20 mouse cellular contexts compared by ENCODE assay signal in the genomic region with DNA sequence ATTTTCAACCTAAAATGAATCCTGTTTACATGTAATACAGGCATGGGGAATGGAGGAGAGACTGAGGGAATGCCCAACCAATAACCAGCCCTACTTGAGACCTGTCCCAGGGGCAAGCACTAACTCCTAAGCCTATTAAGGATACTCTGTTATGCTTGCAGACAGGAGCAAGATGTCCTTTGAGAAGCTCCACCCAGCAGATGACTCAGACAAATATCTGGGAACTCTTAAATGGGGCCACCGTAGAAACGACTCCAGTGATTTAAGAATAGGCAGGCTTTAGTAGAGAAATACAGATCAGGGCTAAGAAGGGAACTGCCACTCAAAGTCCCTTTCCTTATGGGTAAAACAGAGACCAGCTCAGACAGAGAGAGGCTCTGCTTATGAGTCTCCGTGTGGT.
DNase-seq lines count a peak whose midpoint lies in the region; ATAC-seq and TF ChIP-seq lines count a peak whose summit lies in the region.
"Had no signal": no experiment of that assay in that cellular context is flagged by ENCODE, and none has a peak within 500 bp of the region (broad histone marks: within the 10 kb centered on the region; RNA-seq: fewer than 3 reads in every experiment).

No protein-coding gene starts in this region.

- H3K27ac ChIP-seq in heart, adult 2 months, result peak overlapping the region; percentile 31; the same call in 1 of the 2 replicates
- H3K27ac ChIP-seq in lung, embryonic 15.5 days, result 0 out of 2 replicates have a peak overlapping the region, but pooled peaks have one; percentile 37
- H3K27ac ChIP-seq: embryonic facial prominence, embryonic 13.5 days; forebrain, embryonic 12.5 days; hindbrain, embryonic 12.5 days had no signal

- TF ChIP-seq CTCF in heart, adult 2 months (IDR thresholded peaks at IDR 0.05), result no peak
- no peak for TF ChIP-seq CTCF in lung, adult 2 months (IDR thresholded peaks at IDR 0.05; ENCODE audit: insufficient read depth, low read length)

- TF ChIP-seq EP300 in heart, adult 2 months (IDR thresholded peaks at IDR 0.05; ENCODE audit: insufficient read depth, low read depth, low read length), result no peak

- H3K4me3 ChIP-seq in heart, adult 2 months, result no peak overlapping the region
- no peak overlapping the region for H3K4me3 ChIP-seq in lung, embryonic 15.5 days
- H3K4me3 ChIP-seq in lung, adult 2 months (replicated peaks; ENCODE audit: extremely low read depth, low read depth, low read length), result no peak overlapping the region
- H3K4me3 ChIP-seq: embryonic facial prominence, embryonic 13.5 days; forebrain, embryonic 12.5 days; hindbrain, embryonic 12.5 days had no signal

- DNase-seq in gastrocnemius, adult 18-20 months (ENCODE audit: low spot score), result peak; percentile 54
- no peak for DNase-seq in gastrocnemius, postnatal 25 days
- DNase-seq in heart, adult 2 months, result peak in 1 of 2 experiments; percentile 14
- no peak for DNase-seq in heart, postnatal 25 days (ENCODE audit: low spot score)
- DNase-seq in lung, adult 2 months, result no peak
- peak; percentile 68 for DNase-seq in skeletal muscle tissue, adult 2 months (ENCODE audit: low read depth, low spot score)
- DNase-seq in cerebellum, postnatal 10 days, result no peak
- DNase-seq: adrenal gland, postnatal 10 days; cerebellum, adult 11-12 months; cerebellum, adult 9-10 months; cerebellum, postnatal 36 days; kidney, adult 9 months had no signal

- H3K27me3 ChIP-seq in heart, adult 2 months (ENCODE audit: control insufficient read depth, insufficient read depth, low read length), result no peaks in the 10 kb centered on the region
- H3K27me3 ChIP-seq in lung, embryonic 15.5 days, result no peaks in the 10 kb centered on the region
- H3K27me3 ChIP-seq: embryonic facial prominence, embryonic 13.5 days; forebrain, embryonic 12.5 days; hindbrain, embryonic 12.5 days had no signal

- H3K4me2 ChIP-seq in lung, embryonic 15.5 days, result no peak overlapping the region
- H3K4me2 ChIP-seq: embryonic facial prominence, embryonic 13.5 days; forebrain, embryonic 12.5 days; hindbrain, embryonic 12.5 days had no signal

- H3K36me3 ChIP-seq in heart, adult 2 months (ENCODE audit: control insufficient read depth, insufficient read depth, low read length), result no peaks in the 10 kb centered on the region; the same call in none of the 2 replicates
- no peaks in the 10 kb centered on the region for H3K36me3 ChIP-seq in lung, embryonic 15.5 days
- H3K36me3 ChIP-seq: embryonic facial prominence, embryonic 13.5 days; forebrain, embryonic 12.5 days; hindbrain, embryonic 12.5 days had no signal

- 44% methylated on average over 3 of the region's 3 CpGs for WGBS in heart, adult 2 months
- 57% methylated on average over 3 of the region's 3 CpGs for WGBS in lung, embryonic 15.5 days
- 51% methylated on average over 3 of the region's 3 CpGs for WGBS in lung, adult 2 months

- H3K9ac ChIP-seq in heart, adult 2 months (ENCODE audit: low read depth, low read length), result no peak overlapping the region
- H3K9ac ChIP-seq in lung, embryonic 15.5 days, result no peak overlapping the region
- H3K9ac ChIP-seq: embryonic facial prominence, embryonic 13.5 days; forebrain, embryonic 12.5 days; hindbrain, embryonic 12.5 days had no signal

- intact Hi-C loops in heart, adult 2 months (cut with DNase I), result loop anchor here (5.0 kb wide), 1 partner anchor 116 kb away; no protein-coding TSS in a partner anchor
- intact Hi-C loops in heart, postnatal 25 days (cut with DNase I), result loop anchor here (10.0 kb wide), 1 partner anchor 114 kb away; no protein-coding TSS in a partner anchor

- peaks cover 25% of the 10 kb centered on the region for H3K4me1 ChIP-seq in heart, adult 2 months (ENCODE audit: control insufficient read depth, insufficient read depth, low read length)
- peaks cover 56% of the 10 kb centered on the region for H3K4me1 ChIP-seq in lung, embryonic 15.5 days
- peaks cover 18% of the 10 kb centered on the region for H3K4me1 ChIP-seq in lung, adult 2 months (ENCODE audit: control insufficient read depth, insufficient read depth, low read length)

- H3K9me3 ChIP-seq in lung, embryonic 15.5 days, result no peaks in the 10 kb centered on the region
- H3K9me3 ChIP-seq: embryonic facial prominence, embryonic 13.5 days; forebrain, embryonic 12.5 days; hindbrain, embryonic 12.5 days had no signal

- TF ChIP-seq POLR2A in heart, adult 2 months (IDR thresholded peaks at IDR 0.05; ENCODE audit: insufficient read depth, low read depth, low read length), result no peak
- TF ChIP-seq POLR2A in lung, adult 2 months (IDR thresholded peaks at IDR 0.05; ENCODE audit: borderline replicate concordance, extremely low read depth, low read depth, low read length), result no peak

- ATAC-seq in lung, embryonic 15.5 days (ENCODE audit: borderline replicate concordance, extremely low read depth, low FRiP score, low TSS enrichment), result no peak
- ATAC-seq: forebrain, embryonic 16.5 days; hindbrain, embryonic 16.5 days; inflammation-experienced regulatory T-cells, adult 6 months; intestine, postnatal 0 days had no signal

- no peaks in the 10 kb centered on the region for H3K79me2 ChIP-seq in heart, adult 2 months (replicated peaks; ENCODE audit: control insufficient read depth, insufficient read depth, low read length)

Comparison
In these comparisons a context has a peak if more than half of its experiments do, and no peak if none do; other contexts are left out.
1. DNase-seq: peak in gastrocnemius, adult 18-20 months (single experiment) and skeletal muscle tissue, adult 2 months (single experiment); none in gastrocnemius, postnatal 25 days (single experiment), heart, postnatal 25 days (single experiment), lung, adult 2 months (single experiment) and cerebellum, postnatal 10 days (0 of 2).